Mouse (Mus musculus) inflammation-experienced regulatory T-cells, adult 6 months (primary cell): Measurements from ENCODE around the gene Dnajc3. TPM values are rescaled to one million over a fixed set of nuclear protein-coding genes. Genes with fewer than 3 reads are reported as not detected.

ENCODE experiments used
- ATAC-seq: one replicate; pipeline ENCODE4 v1.8.0; 2017
- polyA plus RNA-seq, 3 experiments: library from polyadenylated mRNA; unstranded; fragments of 100-300 nt; shearing (Covaris generic); gene quantifications; one replicate each; pipeline ENCODE4 v1.2.1; 2017

Dnajc3 gene
- polyA plus RNA-seq, 3 experiments from 2014 or later: 39.4 to 48.4 (median 39.7) TPM

DNA sequence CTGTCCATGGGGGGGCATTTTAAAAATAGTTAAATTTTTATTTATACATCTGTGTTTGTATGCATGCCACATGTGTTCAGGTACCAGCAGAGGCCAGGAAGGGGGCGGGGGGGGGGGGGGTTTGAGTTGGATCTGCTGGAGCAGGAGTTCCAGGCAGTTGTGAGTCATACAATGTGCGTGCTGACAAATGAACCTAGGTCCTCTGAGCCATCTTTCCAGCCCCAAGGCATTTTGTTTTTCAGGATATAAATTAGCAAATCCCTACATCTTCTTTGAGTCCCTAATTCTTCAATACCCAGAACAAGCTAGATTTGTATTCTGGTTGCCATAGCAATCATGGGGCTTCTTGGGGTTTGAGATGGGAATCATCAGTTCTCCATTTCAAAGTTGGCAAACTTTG lies 6.6 kb upstream of the Dnajc3 start:
- ATAC-seq: no peak

DNA sequence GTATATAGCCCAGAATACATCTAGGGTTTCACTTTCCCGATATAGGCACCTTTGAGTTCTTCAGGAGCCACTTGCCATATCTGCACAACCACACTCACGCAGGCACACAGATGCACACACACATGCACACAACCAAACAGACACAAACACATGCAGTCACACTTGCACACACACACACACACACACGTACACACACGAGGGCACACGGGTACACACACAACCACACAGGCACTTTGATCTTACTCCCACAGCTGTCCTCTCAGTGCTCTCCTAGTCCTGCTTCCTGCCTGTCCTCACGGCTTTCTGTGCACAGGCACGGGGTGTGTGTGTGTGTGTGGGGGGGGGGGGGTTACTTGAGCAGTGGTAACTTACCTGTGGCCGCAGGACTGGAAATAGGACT lies 4.8 kb upstream of the Dnajc3 start:
- ATAC-seq: peak; percentile 32

DNA sequence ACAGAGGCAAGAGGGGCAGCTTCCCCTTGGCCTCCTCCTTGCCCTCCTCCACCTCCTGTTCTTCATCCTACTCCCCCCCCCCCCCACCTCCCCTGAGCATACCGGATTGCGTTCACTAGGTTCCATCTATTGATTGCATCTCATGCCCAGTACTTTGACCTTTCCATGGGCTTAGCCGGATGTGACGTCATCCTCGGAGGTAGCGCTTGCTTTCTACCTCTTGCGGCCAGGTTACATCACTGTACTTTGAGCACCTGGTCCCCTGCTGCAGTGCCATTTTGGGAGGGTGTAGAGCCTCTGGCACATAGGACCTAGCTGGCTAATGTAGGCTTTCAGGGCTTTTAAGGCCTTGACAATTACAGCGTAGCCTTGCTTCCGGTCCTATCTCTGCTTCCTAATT lies 3.1 kb upstream of the Dnajc3 start:
- no peak for ATAC-seq

DNA sequence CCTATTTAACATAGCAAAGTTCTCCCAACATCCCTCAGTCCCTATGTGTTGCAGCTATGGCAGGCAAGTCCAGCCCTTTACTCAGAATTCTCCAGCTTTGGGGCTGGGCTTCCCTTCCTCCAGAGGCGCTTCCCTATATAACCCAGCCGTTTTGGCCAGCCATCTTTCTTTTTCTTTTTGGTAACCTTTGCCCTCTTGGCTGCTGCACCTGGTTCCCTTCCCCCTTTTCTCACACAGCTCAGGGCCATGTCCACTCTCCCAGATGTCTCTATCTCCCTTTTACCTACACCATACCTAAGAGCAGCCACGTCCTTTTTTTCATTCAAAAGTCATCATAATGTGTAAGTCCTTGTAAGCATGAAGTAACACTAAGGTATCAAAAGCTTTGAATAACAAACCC lies 1.5 kb upstream of the Dnajc3 start:
- ATAC-seq: no peak

DNA sequence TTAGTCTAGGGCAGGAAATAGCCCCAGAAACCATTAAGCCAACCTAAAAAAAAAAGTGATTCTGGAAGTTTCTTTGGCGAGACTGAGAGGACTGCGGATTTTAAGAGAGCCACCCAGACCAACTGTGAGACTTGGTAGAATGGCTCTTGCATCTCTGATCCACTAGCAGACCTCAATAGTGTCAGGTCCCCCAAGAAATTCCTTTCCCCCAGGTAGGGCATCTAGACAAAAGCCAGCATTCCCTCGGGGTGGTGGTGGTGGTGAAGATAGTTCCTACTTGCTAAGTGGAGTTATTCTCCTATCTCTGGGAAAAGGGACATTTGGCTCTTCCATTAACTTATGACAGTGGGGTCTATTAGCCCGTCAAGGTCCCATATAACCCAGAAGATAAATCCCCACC lies 824 bp upstream of the Dnajc3 start:
- ATAC-seq: no peak

DNA sequence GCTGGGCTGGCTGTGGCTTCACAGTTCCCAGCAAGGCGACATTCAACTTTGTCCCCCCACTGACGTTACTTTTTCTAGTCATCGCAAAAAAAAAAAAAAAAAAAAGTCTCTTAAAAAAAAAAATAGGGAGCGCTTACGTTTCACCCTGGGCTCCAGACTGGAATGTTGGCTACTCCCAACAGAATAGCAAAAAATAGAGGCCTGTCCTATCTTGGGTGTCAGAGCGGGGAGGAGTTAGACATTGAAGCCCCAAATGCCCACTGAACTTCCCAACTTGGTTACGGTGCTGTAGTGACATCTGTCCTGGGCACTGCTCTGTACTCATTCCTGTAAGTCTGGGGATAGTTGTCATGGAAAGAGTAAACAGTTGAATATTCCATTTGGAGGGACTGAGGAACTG lies 775 bp downstream of the Dnajc3 start:
- ATAC-seq: no peak

DNA sequence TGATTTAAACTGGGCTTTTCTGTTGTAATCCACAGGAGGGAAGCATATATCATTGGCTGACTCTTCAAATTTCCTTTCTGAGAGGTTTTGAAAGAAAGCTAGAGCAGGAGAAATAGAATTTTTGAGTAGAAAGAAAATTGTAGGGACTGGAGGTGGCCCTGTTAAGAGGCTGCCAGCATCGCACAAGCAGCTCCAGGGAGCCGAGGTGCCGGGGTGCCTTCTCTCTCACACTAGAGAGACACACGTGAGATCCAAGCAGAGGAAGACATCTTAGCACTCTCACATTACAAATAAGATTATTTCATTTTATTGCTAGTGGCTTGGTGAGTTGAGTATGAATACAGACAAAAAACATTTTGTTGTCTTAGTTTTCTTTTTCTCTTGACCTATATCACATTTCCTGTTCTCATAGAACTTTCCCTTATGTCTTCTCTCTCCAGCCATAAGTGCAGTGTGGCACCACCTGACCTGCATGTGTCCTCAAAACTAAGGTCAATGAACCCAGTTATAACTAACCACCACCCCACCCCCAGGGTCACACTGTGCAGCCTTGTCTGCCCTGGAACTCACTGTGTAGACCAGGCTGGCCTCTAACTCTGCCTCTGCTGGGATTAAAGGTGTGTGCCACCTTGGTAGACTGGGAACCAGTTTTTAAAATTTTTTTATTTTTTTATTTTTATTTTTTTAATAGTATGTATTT lies 3.2 kb downstream of the Dnajc3 start:
- no peak for ATAC-seq

DNA sequence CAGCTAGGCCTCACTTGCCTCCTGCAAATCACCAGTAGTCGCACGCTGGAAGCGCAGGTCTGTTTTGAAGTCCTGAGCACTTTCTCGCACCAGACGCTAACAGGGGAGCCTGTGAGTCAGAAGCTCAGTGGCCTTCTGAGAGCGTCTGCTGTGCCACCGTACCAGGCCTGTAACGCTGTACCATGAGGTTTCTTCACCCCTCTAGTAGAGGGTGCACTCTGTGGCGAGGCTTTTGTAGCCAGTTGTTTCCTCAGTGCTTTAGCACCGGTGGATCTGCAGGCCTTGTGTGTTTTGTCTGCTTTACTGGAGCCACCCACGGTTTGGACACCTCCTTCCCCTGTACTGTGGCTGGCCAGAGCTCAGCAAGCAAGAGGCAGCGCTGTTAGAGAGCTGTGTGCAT lies 4.3 kb downstream of the Dnajc3 start:
- no peak for ATAC-seq

DNA sequence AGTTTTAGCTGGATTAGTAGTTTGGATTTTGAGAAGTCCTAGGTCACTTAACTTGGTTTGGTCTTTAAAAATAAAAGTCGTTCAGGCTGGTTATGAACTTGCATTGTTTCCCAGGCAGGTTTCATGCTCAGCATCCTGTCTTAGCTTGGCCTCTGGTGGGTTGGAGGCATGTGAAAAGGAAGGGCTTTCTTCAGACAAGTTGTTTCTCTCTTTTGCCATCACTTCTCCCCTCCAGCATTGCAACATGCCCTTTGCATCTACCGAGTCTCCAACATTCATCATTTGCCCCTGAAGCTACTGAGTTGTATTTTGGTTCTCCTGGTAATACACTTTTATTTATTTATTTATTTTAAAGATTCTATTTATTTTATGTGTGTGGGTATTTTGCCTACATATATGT lies 6.9 kb downstream of the Dnajc3 start:
- no peak for ATAC-seq

DNA sequence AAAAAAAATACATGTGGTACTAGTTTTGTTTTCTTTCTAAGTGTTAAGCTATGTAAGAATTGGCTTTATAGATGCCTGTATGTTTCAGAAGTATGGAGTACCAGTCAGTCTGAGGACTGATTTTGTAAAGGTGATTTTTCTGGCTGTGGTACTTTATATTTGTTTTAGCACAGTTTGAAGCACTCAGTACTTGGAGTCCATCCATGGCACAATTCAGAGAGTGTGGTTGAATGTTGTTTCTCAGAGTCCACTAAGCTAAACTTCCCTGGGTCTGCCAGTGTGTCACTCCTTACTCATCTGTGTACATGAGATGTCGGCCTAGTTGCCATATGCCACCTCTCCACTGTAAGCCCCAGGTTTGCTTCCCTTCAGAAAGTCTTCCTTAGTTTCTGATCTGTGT lies 11.1 kb downstream of the Dnajc3 start:
- ATAC-seq: no peak

DNA sequence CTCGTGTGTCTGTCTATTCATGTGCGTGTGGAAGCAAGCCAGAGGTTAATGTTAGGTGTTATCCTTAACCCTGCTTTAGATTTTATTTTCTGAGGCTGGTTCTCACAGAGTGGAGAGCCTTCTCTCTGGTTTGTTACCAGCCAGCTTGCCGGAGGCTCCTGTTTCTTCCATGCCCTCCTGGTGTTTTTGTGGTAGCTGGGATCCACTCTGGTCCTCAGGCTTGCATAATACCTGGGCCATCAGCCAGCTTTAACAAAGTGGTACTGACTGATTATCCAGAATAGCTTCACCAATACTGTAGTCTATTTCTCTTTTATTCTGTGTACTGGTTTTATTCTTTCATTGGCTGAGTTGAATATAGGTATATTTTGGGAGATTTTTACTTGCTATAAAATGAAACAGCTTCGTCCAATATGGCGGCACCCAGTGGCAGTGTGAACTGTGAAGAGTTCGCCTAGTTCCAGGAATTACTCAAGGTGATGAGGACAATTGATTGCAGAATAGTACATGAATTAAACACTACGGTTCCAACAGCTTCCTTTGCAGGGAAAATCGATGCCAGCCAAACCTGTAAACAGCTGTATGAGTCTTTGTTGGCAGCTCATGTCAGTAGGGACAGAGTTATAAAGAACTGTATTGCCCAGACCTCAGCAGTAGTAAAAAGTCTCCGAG lies 14.3 kb downstream of the Dnajc3 start:
- ATAC-seq: no peak

DNA sequence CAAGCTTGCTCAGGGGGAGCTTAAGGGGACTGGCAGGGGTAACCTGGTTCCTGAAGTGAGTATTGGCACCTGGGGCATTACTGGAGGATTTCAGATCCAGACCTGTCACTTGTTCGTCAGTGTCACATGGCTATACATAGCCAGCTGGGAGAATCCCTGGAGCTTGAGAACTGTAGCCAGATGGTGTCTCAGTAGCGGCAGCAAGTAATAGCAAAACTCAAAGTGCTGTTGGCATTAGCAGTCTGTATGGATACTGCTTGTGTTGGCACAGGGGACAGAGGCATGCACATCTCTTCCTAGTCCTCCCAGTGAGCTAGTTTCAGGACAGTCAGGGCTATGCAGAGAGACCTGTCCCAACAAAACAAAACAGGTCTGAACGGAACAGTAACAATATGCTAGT lies 20.2 kb downstream of the Dnajc3 start:
- no peak for ATAC-seq

DNA sequence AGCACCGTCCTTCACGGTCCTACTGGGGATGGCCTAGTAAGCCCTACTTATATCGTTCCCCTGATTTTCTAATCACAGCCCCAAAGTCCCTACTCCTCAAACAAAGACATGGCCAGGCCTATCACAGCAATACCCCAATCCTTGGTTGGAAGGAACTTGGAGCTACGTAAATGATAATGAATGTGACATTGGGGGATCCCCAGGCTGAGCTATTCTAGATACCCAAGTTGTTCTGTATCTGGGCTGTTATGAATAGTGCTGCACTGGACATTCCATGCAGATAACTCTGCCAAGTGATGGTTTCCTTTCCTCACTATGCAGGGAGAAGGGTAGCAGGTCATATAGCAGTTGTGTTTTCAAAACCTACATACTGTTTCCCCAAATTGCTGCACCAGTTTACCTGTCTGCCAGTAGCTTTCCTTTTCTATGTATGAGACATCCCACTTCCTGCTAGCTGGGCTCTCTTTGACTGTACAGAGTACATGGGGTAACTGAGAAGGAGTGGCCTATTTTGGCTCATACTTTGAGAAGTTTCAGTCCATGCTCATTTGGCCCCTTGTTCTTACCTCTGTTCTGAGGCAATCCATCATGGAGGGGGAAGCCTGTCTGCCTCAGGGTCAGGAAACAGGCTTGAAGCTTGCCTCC lies 27.7 kb downstream of the Dnajc3 start:
- ATAC-seq: peak; percentile 85

DNA sequence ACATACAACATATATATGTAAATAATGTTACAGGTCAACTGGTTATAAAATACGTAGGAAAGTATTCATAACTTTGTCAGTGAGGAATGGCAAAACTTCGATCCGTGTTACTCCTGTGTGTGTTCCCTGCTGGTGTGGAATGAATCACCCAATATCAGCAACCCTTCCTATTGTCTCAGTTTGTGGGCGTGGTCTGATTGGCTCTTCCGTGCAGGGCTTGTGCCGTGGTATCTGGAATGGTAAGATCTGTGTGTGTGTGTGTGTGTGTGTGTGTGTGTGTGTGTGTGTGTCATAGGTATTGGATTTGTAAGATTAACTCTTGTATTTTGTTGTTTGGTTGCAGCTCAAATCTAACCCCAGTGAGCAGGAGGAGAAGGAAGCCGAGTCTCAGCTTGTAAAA lies 29.9 kb downstream of the Dnajc3 start:
- no peak for ATAC-seq

DNA sequence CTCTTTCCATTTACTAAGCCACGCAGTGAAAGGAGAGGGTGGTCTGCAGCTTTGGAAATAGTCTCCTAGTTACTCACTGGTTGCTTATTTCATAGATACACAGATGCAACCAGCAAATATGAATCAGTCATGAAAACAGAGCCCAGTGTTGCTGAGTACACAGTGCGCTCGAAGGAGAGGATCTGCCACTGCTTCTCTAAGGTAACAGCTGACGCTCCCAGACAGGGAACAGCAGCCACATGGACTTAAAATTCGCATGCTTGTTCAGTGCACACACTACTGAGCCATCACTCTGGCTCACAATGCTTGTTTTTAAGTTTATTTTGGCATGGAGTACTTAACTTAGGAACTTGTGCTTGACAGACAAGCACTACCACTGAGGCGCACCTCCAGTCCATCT lies 34.5 kb downstream of the Dnajc3 start:
- no peak for ATAC-seq

DNA sequence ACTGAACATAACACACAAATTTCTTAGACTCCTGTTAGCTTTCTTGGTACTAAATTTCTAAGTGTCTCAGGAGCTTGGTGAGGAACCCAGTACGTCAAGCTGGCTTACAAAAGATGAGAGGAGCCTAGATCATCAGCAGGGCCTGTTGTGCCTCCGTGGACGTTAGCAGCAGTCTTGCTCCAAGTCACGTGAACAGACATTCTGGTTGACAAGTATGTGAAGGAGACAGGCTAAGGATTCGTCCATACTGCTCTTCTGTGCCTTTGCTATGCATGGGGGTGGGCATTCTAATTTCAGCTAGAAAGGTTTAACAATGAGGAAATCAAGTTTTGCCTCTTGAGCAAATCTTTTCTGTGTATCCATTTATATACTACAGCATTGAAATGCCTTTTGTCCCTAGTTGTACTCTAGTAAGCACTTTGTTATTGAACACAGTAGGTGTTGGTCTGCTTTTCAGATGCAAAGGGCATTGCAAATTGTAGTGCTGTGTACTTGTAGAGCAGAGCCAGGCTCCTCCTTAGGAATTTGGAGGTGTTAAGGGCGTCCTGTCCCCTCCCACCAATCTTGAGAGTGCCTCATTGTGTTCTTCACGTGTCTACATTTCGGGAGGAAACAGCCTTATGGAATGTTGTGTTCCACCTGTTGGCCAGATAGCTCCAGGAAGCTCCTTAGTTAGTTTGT lies 39.5 kb downstream of the Dnajc3 start:
- ATAC-seq: no peak

DNA sequence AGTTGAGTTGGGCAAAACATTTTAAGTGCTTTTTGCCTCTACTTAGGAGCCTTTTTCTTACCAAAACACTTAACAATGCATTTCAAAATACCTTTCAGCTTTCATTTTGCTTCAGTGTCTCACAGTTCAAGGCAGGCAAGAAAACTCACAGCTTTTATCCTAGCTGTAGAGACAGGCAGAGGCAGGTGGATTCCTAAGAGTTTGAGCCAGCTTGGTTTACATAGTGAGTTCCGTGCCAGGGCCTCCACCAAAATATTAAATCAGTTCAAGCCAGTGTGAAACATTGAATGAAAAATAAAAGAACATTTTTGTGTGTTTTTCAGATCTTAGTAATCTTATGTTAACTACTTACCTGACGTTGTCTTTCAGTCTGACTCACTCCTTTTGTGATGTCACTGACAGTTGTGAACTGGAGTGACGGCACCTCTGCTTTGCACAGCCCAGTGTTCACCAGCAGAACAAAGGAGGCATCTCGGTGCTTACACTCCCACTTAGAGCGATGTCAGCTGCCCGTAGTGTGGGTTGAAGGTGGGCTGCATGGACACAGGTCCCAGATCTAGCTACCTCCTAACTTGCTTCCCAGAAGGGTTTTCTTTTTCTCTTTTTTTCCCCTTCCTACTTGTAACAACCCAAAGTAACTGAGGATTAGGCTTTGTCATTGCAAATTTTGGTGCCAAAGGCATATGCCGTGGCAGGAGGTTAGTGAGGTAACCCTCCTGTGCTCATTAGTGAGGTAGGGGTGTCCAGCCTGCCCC lies 42.0 kb downstream of the Dnajc3 start:
- no peak for ATAC-seq

DNA sequence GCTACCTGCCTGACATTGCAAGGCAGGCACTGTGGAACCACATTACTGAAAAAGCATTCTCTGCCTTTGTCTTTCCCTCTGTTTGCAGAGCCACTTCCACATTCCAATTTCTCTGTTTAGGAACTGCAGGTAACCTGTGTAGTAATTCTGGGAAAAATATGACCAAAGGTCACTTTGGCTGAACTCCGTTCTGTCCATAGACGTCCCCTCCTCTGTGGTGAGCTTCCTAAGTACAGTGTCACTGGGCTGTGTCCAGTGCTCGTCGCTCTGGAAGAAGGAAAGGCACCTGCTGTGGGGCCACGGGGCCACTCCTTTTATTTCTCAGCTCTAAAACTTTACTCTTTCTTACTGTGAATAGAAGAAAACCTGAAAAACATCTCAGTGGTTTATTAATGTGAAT lies 42.6 kb downstream of the Dnajc3 start:
- ATAC-seq: no peak

DNA sequence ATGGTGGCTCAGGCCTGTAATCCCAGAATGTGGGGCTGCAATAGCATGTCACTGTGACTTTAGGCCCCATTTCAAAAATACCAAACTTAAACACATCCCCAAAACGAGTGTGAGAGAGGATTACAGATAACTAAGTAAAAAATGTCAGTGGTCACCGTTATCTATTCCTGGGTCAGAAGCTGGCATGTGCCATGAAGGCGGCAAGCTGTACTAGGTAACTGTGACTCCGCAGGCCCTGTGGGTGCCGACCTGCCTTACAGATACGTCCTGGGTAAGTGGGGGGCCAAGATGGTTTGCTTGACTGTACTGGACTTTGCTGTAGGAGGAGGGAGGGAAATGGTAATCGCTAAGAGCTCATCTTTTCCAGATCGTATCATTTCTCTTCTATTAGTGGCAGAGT lies 43.1 kb downstream of the Dnajc3 start:
- ATAC-seq: no peak

DNA sequence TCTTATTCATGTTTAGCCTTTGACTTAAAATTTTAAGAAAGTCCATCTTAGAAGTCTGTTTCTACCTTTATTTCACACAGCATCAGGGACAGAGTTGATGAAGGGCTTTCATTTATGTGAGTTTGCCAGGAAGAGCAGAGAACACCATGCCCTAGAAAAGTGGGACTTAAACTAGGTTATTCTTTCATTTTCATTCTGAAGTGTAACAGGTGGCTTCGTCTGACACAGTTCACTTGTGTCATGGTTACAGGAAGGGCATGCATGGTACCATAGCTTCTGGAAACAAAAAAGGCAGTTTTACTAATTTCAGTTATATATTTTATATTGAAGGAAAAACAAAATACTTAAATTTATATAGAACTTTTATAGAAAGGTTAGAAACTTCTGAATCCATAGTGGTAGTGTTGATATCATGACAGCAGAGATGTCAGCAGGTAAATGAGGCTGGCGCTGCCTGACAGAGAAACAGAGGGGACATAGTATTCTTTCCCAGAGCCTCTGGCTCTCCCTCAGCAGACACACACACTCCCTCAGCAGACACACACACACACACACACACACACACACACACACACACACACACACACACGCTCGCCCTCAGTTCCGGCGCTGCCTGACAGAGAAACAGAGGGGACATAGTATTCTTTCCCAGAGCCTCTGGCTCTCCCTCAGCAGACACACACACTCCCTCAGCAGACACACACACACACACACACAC lies 44.1 kb downstream of the Dnajc3 start:
- peak; percentile 41 for ATAC-seq

DNA sequence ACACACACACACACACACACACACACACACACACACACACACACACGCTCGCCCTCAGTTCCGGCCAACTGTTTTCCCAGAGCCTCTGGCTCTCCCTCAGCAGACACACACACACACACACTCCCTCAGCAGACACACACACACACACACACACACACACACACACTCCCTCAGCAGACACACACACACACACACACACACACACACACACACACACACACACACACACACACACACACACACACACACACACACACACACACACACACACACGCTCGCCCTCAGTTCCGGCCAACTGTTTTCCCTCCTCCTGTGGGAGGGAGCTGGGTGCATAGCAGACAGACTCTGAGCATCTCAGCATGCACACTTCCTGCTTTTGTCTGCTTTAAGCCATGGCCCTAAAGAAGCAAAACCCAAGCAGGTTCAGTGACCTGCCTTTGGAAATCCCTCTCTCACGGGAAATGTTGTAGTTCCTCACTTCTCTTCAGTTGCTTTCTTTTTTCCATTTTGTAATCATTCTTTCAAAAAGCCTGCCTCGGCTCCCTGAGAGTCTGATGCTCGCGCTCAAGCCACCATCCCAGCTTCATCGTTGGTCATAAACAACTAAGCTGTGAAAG lies 44.8 kb downstream of the Dnajc3 start:
- peak; percentile 85 for ATAC-seq

DNA sequence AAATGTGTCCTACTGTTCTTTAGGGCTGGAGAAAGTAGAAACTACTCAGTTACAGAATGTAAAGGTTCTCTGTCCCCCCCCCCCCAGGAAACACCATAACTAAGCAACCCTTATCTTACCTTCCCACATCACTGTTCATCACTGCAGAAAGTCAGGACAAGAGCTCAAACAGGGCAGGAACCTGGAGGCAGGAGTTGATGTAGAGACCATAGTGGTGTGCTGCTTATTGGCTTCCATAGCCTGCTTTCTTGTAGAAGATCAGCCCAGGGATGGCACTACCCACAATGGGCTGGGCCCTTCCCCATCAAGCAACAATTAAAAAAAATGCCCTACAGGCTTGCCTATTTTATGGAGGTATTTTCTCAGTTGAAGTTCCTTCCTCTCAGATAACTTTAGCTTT lies 45.6 kb downstream of the Dnajc3 start:
- ATAC-seq: no peak
